Mouse (Mus musculus): ENCODE results near the gene Tmem151b. TPM values are rescaled to one million over a fixed set of nuclear protein-coding genes. Genes with fewer than 3 reads are reported as not detected.

The Tmem151b gene
- polyA plus RNA-seq, 1 experiment from 2014 or later = 1.0 TPM

DNA sequence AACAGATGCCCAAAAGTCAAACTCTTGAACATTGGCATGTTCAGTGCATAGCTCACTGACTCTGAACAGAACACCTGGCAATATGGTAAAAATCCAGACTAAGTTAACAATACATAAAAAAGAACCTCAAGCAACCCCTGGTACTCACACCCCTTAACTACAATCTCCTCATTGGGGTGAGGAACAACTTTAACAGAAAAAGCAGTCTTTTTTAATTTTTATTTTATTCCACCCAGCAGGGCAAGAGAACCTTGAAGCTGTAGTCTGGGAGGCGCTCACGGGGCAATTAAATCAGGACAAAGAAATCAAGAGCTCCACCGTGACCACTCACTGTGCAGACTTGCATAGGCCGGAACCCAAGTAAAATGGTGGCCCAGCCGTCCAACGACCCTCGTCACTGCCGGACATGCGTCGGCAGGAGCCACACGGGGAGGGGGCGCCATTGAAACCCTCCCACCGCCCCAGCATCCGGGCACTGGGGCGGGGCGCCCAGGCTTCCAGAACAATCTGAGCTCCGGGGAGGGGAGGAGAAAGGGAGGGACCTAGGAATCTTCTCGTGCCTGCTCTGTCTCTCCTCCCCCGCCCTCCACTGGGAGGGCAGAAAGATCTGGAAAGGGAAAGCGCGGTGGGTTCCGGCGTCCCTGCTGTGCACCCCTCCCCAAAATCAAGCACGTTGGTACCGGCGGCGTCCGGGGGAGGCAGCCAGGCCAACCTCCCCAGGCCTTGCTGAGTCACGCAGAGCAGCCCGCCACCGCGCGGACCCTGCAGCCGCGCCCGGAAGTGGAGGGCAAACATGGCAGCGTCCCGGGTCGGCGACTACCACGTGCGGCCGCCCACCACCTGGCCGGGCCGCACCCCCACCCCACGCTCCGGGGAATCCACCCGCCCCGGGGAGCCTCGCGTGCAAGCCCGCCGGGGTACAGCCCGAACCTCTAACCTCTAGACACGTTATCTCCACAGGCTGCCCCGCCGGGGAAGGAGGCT lies 22.9 kb upstream of the Tmem151b start:
- Histone ChIP-seq H3K36me3 (ENCODE audit: control insufficient read depth, insufficient read depth, low read length) (peaks cover 38% of the 10 kb centered on the region), H3K4me1 (ENCODE audit: control insufficient read depth, insufficient read depth, low read length) (peaks cover 20% of the 10 kb centered on the region), H3K4me3 (ENCODE audit: low read depth, low read length) (peak overlapping the region; percentile 100), H3K9me3 (replicated peaks; ENCODE audit: control insufficient read depth, low read length) (no peaks in the 10 kb centered on the region), H3K4me2 (peak overlapping the region; percentile 95), H3K27me3 (ENCODE audit: control insufficient read depth, insufficient read depth, low read length) (no peaks in the 10 kb centered on the region), H3K27ac (ENCODE audit: low read depth, low read length) (peak overlapping the region; percentile 99), H3K9ac (ENCODE audit: low read depth, low read length) (peak overlapping the region; percentile 100)
- WGBS (ENCODE audit: insufficient replicate concordance) = under 1% methylated on average over 57 of the region's 57 CpGs
- ATAC-seq (replicated peaks; ENCODE audit: insufficient number of reproducible peaks, low FRiP score, low TSS enrichment) = peak; percentile 60

DNA sequence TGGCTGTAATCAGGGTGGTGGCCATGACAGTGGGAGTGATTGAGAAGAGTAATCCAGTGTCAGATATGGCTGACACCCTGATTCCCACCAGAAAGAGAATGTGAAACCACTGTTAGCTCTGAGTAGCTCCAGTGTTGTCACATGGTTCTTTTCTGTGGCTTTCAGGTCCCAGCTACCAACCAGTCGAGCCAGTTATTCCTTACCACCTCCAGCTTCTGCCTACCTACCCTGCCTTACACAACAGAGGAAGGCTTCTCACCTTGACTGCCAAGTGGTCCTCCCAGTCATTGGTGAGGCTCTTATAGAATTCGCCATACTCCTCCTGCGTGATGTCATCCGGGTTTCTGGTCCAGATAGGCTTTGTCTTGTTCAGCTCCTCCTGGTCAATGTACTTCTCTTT lies 20.5 kb upstream of the Tmem151b start:
- Histone ChIP-seq H3K27ac (ENCODE audit: low read depth, low read length) (no peak overlapping the region), H3K4me3 (ENCODE audit: low read depth, low read length) (no peak overlapping the region), H3K9ac (ENCODE audit: low read depth, low read length) (no peak overlapping the region), H3K4me2 (no peak overlapping the region), H3K36me3 (ENCODE audit: control insufficient read depth, insufficient read depth, low read length) (peaks cover 44% of the 10 kb centered on the region), H3K27me3 (ENCODE audit: control insufficient read depth, insufficient read depth, low read length) (no peaks in the 10 kb centered on the region), H3K9me3 (replicated peaks; ENCODE audit: control insufficient read depth, low read length) (no peaks in the 10 kb centered on the region), H3K4me1 (ENCODE audit: control insufficient read depth, insufficient read depth, low read length) (peaks cover 22% of the 10 kb centered on the region)
- no peak for ATAC-seq (replicated peaks; ENCODE audit: insufficient number of reproducible peaks, low FRiP score, low TSS enrichment)
- WGBS (ENCODE audit: insufficient replicate concordance) = 80% methylated on average over 4 of the region's 4 CpGs

DNA sequence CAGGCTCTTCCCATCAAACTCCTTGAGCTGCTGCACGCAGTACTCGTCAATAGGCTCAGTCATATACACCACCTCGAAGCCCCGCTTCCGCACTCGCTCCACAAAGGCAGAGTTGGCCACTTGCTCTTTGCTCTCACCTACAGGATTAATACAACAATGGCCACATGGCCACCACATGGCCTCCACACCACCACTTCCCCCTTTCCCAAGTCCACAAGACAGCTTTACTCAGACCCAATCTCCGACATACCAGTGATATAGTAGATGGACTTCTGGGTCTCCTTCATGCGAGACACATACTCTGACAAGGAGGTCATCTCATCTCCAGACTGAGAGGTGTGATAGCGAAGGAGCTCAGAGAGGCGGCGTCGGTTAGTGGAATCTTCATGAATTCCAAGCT lies 19.5 kb upstream of the Tmem151b start:
- H3K27ac ChIP-seq (ENCODE audit: low read depth, low read length) = no peak overlapping the region
- H3K36me3 ChIP-seq (ENCODE audit: control insufficient read depth, insufficient read depth, low read length) = peaks cover 44% of the 10 kb centered on the region
- no peak overlapping the region for H3K4me3 ChIP-seq (ENCODE audit: low read depth, low read length)
- H3K4me1 ChIP-seq (ENCODE audit: control insufficient read depth, insufficient read depth, low read length) = peaks cover 23% of the 10 kb centered on the region
- no peaks in the 10 kb centered on the region for H3K9me3 ChIP-seq (replicated peaks; ENCODE audit: control insufficient read depth, low read length)
- ATAC-seq (replicated peaks; ENCODE audit: insufficient number of reproducible peaks, low FRiP score, low TSS enrichment) = no peak
- WGBS (ENCODE audit: insufficient replicate concordance) = 85% methylated on average over 12 of the region's 12 CpGs
- H3K9ac ChIP-seq (ENCODE audit: low read depth, low read length) = no peak overlapping the region
- no peaks in the 10 kb centered on the region for H3K27me3 ChIP-seq (ENCODE audit: control insufficient read depth, insufficient read depth, low read length)
- no peak overlapping the region for H3K4me2 ChIP-seq

DNA sequence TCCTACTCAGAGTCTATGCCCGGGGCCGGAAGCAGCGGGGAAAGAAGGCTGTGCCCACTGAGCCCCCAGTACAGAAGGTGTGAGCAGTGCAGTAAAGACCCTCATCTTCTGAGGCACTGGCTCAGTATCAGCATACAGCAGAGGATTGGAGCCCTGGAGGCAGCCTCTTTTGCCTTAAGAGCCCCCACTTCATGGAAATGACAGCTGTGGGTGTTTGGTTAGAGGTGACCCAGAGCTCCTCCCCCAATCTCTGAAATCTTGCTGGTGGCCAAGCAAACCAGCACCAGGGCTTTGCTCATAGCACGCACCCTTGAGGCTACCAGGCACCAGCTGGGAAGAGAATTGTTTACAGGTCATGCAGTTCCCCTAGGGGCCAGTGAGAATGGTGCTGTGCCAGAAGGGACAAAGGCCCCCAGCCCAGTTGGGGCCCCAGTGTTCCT lies 17.7 kb upstream of the Tmem151b start:
- Histone ChIP-seq H3K9ac (ENCODE audit: low read depth, low read length) (no peak overlapping the region), H3K27ac (ENCODE audit: low read depth, low read length) (no peak overlapping the region), H3K9me3 (replicated peaks; ENCODE audit: control insufficient read depth, low read length) (no peaks in the 10 kb centered on the region), H3K27me3 (ENCODE audit: control insufficient read depth, insufficient read depth, low read length) (no peaks in the 10 kb centered on the region), H3K4me1 (ENCODE audit: control insufficient read depth, insufficient read depth, low read length) (peaks cover 23% of the 10 kb centered on the region), H3K4me2 (no peak overlapping the region), H3K4me3 (ENCODE audit: low read depth, low read length) (no peak overlapping the region), H3K36me3 (ENCODE audit: control insufficient read depth, insufficient read depth, low read length) (peaks cover 44% of the 10 kb centered on the region)
- 27% methylated on average over 4 of the region's 4 CpGs for WGBS (ENCODE audit: insufficient replicate concordance)
- 0 out of 2 replicates have a peak, but pooled peaks have one; percentile 9 for ATAC-seq (replicated peaks; ENCODE audit: insufficient number of reproducible peaks, low FRiP score, low TSS enrichment)

DNA sequence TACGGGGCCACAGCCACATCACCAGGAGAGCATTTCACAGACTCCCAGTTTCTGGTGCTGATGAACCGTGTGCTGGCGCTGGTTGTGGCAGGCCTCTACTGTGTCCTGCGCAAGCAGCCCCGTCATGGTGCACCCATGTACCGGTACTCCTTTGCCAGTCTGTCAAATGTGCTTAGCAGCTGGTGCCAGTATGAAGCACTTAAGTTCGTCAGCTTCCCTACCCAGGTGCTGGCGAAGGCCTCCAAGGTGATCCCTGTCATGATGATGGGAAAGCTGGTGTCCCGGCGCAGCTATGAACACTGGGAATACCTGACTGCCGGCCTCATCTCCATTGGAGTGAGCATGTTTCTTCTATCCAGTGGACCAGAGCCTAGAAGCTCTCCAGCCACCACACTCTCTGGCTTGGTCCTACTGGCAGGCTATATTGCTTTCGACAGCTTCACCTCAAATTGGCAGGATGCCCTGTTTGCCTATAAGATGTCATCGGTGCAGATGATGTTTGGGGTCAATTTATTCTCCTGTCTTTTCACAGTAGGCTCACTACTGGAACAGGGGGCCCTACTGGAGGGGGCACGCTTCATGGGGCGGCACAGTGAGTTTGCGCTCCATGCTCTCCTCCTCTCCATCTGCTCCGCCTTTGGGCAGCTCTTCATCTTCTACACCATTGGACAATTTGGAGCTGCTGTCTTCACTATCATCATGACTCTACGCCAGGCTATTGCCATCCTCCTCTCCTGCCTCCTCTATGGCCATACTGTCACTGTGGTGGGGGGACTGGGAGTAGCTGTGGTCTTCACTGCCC lies 17.1 kb upstream of the Tmem151b start:
- no peak overlapping the region for H3K9ac ChIP-seq (ENCODE audit: low read depth, low read length)
- ATAC-seq (replicated peaks; ENCODE audit: insufficient number of reproducible peaks, low FRiP score, low TSS enrichment) = no peak
- no peaks in the 10 kb centered on the region for H3K9me3 ChIP-seq (replicated peaks; ENCODE audit: control insufficient read depth, low read length)
- peaks cover 21% of the 10 kb centered on the region for H3K4me1 ChIP-seq (ENCODE audit: control insufficient read depth, insufficient read depth, low read length)
- H3K27me3 ChIP-seq (ENCODE audit: control insufficient read depth, insufficient read depth, low read length) = no peaks in the 10 kb centered on the region
- H3K4me3 ChIP-seq (ENCODE audit: low read depth, low read length) = no peak overlapping the region
- H3K36me3 ChIP-seq (ENCODE audit: control insufficient read depth, insufficient read depth, low read length) = peaks cover 44% of the 10 kb centered on the region
- no peak overlapping the region for H3K27ac ChIP-seq (ENCODE audit: low read depth, low read length)
- H3K4me2 ChIP-seq = no peak overlapping the region
- WGBS (ENCODE audit: insufficient replicate concordance) = 72% methylated on average over 18 of the region's 18 CpGs

DNA sequence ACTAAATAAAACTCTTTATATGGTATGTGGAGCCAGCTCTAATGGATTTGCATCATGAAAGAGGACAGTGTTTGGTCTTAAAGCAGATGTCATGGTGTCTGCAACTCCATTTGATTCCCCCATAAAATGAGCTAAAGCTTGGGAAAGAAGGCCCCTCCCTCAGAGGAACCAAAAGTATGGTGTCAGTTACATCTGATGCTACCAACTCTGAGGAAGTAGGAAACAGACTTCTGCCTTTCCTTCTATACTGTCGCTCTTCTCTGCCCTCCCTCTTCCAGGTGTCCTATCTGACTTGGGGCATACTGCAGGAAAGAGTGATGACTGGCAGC lies 16.5 kb upstream of the Tmem151b start:
- no peak overlapping the region for H3K4me3 ChIP-seq (ENCODE audit: low read depth, low read length)
- peaks cover 39% of the 10 kb centered on the region for H3K36me3 ChIP-seq (ENCODE audit: control insufficient read depth, insufficient read depth, low read length)
- no peak overlapping the region for H3K27ac ChIP-seq (ENCODE audit: low read depth, low read length)

DNA sequence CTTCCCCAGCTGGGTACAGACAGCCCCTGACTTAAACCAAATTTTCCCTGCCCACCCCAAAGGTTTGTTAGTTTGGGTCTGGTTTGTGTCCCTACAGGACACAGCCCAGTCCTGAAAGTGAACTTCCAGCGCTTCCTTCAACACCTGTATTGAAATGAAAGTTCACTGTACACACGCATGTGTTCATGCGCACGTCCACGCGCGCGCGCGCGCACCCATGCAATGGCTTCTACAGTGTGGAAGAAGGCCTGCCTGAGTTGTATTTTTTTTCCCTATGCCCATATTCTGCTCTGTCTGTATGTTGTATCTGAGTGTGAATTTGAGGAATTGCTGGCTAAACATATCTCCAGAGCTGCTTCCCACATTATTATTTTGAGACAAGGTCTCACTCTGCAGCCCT lies 15.6 kb upstream of the Tmem151b start:
- WGBS (ENCODE audit: insufficient replicate concordance) = 96% methylated on average over 11 of the region's 11 CpGs
- peaks cover 30% of the 10 kb centered on the region for H3K36me3 ChIP-seq (ENCODE audit: control insufficient read depth, insufficient read depth, low read length)
- H3K4me1 ChIP-seq (ENCODE audit: control insufficient read depth, insufficient read depth, low read length) = peaks cover 14% of the 10 kb centered on the region
- H3K27ac ChIP-seq (ENCODE audit: low read depth, low read length) = peak overlapping the region; percentile 37; the same call in 1 of the 2 replicates
- peak overlapping the region; percentile 84 for H3K4me3 ChIP-seq (ENCODE audit: low read depth, low read length)
- H3K9me3 ChIP-seq (replicated peaks; ENCODE audit: control insufficient read depth, low read length) = no peaks in the 10 kb centered on the region
- H3K9ac ChIP-seq (ENCODE audit: low read depth, low read length) = peak overlapping the region; percentile 91
- ATAC-seq (replicated peaks; ENCODE audit: insufficient number of reproducible peaks, low FRiP score, low TSS enrichment) = no peak
- H3K4me2 ChIP-seq = peak overlapping the region; percentile 84
- no peaks in the 10 kb centered on the region for H3K27me3 ChIP-seq (ENCODE audit: control insufficient read depth, insufficient read depth, low read length)

More for the DNA sequence above, 16.5 kb upstream of the Tmem151b start:
- Histone ChIP-seq H3K9ac (ENCODE audit: low read depth, low read length) (no peak overlapping the region), H3K4me1 (ENCODE audit: control insufficient read depth, insufficient read depth, low read length) (peaks cover 16% of the 10 kb centered on the region), H3K4me2 (no peak overlapping the region), H3K9me3 (replicated peaks; ENCODE audit: control insufficient read depth, low read length) (no peaks in the 10 kb centered on the region), H3K27me3 (ENCODE audit: control insufficient read depth, insufficient read depth, low read length) (no peaks in the 10 kb centered on the region)
- no peak for ATAC-seq (replicated peaks; ENCODE audit: insufficient number of reproducible peaks, low FRiP score, low TSS enrichment)
- 65% methylated on average over 1 of the region's 1 CpGs for WGBS (ENCODE audit: insufficient replicate concordance)

DNA sequence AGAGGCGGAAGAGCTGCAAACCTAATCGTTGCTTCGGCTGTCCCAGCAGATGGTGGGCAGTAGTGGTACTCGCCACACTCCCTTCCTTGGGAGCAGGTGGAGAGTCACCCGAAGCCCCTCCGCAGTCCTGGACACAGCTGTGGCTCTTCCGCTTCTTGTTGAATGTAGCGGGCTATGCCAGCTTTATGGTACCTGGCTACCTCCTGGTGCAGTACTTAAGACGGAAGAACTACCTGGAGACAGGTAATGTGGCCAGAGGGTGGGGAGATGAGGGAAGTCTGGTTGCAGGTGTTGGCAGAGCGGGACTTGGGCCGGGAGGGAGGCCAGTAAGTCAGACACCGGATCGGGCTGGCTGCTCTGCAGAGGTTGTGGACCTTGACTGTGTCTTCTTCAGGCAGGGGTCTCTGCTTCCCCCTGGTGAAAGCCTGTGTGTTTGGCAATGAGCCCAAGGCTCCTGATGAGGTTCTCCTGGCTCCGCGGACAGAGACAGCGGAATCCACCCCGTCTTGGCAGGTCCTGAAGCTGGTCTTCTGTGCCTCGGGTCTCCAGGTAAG lies 15.1 kb upstream of the Tmem151b start:
- Histone ChIP-seq H3K4me1 (ENCODE audit: control insufficient read depth, insufficient read depth, low read length) (peaks cover 14% of the 10 kb centered on the region), H3K27me3 (ENCODE audit: control insufficient read depth, insufficient read depth, low read length) (no peaks in the 10 kb centered on the region), H3K27ac (ENCODE audit: low read depth, low read length) (peak overlapping the region; percentile 37; the same call in 1 of the 2 replicates), H3K4me2 (peak overlapping the region; percentile 84), H3K9me3 (replicated peaks; ENCODE audit: control insufficient read depth, low read length) (no peaks in the 10 kb centered on the region), H3K36me3 (ENCODE audit: control insufficient read depth, insufficient read depth, low read length) (peaks cover 25% of the 10 kb centered on the region), H3K9ac (ENCODE audit: low read depth, low read length) (peak overlapping the region; percentile 91), H3K4me3 (ENCODE audit: low read depth, low read length) (peak overlapping the region; percentile 84)
- 13% methylated on average over 18 of the region's 18 CpGs for WGBS (ENCODE audit: insufficient replicate concordance)
- no peak for ATAC-seq (replicated peaks; ENCODE audit: insufficient number of reproducible peaks, low FRiP score, low TSS enrichment)

All from heart, embryonic 11.5 days (tissue).